Mouse (Mus musculus) heart, embryonic 11.5 days (tissue): ENCODE measurements around the gene Cactin. TPM values are rescaled to one million over a fixed set of nuclear protein-coding genes. Genes with fewer than 3 reads are reported as not detected.

Experiments
- ATAC-seq: fragments of 200-750 bp; cut with Nextera tagmentation; replicated peaks from 2 replicates; pipeline ENCODE4 v1.8.0; 2017; ENCODE audit warnings: moderate library complexity; ENCODE audit not compliant: insufficient number of reproducible peaks, low FRiP score, low TSS enrichment
- H3K27ac ChIP-seq: fragments of 300-500 bp; sonication (generic); 2 replicates; pipeline ENCODE4 v1.5.1; 2014; ENCODE audit warnings: mild to moderate bottlenecking, low read depth, low read length
- H3K27me3 ChIP-seq: fragments of 300-500 bp; sonication (generic); 2 replicates; pipeline ENCODE4 v1.6.1; 2014; ENCODE audit warnings: mild to moderate bottlenecking, low read length, mixed read lengths; ENCODE audit not compliant: control insufficient read depth, insufficient read depth
- H3K36me3 ChIP-seq: fragments of 300-500 bp; sonication (generic); 2 replicates; pipeline ENCODE4 v1.6.1; 2014; ENCODE audit warnings: mild to moderate bottlenecking, low read length, moderate library complexity, mixed read lengths; ENCODE audit not compliant: control insufficient read depth, insufficient read depth
- H3K4me1 ChIP-seq: fragments of 300-500 bp; sonication (generic); 2 replicates; pipeline ENCODE4 v1.6.1; 2014; ENCODE audit warnings: low read length; ENCODE audit not compliant: control insufficient read depth, insufficient read depth
- H3K4me2 ChIP-seq: fragments of 300-500 bp; sonication (generic); 2 replicates; pipeline ENCODE4 v1.6.1; 2014; ENCODE audit warnings: mild to moderate bottlenecking, moderate library complexity
- H3K4me3 ChIP-seq: fragments of 300-500 bp; sonication (generic); 2 replicates; pipeline ENCODE4 v1.5.1; 2014; ENCODE audit warnings: low read depth, low read length
- H3K9ac ChIP-seq: fragments of 300-500 bp; sonication (generic); 2 replicates; pipeline ENCODE4 v1.6.1; 2014; ENCODE audit warnings: mild to moderate bottlenecking, low read depth, low read length, moderate library complexity
- H3K9me3 ChIP-seq: fragments of 300-500 bp; sonication (generic); replicated peaks from 2 replicates; pipeline ENCODE4 v1.6.1; 2016; ENCODE audit warnings: low read length; ENCODE audit not compliant: control insufficient read depth
- WGBS: fragments of 180-500 bp; shearing (Covaris S2); extraction: QIAGEN DNeasy Blood & Tissue Kit; methylation state at CpG from one replicate; pipeline ENCODE4 v1.1.7; 2014; ENCODE audit not compliant: insufficient replicate concordance; 5-methylcytosine and 5-hydroxymethylcytosine counted together
- microRNA-seq: library from miRNA; unstranded; fragments of <30 nt; microRNA quantifications from one replicate; pipeline ENCODE4, GENCODE M21; 2016; ENCODE audit warnings: borderline number of aligned reads
- polyA plus RNA-seq: library from polyadenylated mRNA; unstranded; fragments of >200 nt; fragmentation: Nextera tagmentation; extraction: Ambion mirVana; gene quantifications from 2 replicates; pipeline ENCODE4 v1.2.1, GENCODE M21; 2014

Gene Cactin
- polyA plus RNA-seq, 1 experiment from 2014 or later = 20.2 TPM

GRCm38 (mm10) chr10:81365672-81366476 lies 45.0 kb downstream of the Cactin start, which contains the start of gene 4930404N11Rik:
TSS of gene 4930404N11Rik (minus strand) at chr10:81365816.
- Histone ChIP-seq H3K4me3 (peak within 1 kb of the TSS; percentile 33), H3K9me3 (no peaks in the 10 kb centered on the region), H3K9ac (peak within 1 kb of the TSS; percentile 56), H3K27ac (peak within 1 kb of the TSS; percentile 25), H3K27me3 (no peaks in the 10 kb centered on the region), H3K4me1 (peaks cover 52% of the 10 kb centered on the region), H3K4me2 (peak within 1 kb of the TSS; percentile 69), H3K36me3 (peaks cover 40% of the 10 kb centered on the region)
- 29% methylated on average over 12 of the region's 12 CpGs for WGBS
- no peak for ATAC-seq

DNA sequence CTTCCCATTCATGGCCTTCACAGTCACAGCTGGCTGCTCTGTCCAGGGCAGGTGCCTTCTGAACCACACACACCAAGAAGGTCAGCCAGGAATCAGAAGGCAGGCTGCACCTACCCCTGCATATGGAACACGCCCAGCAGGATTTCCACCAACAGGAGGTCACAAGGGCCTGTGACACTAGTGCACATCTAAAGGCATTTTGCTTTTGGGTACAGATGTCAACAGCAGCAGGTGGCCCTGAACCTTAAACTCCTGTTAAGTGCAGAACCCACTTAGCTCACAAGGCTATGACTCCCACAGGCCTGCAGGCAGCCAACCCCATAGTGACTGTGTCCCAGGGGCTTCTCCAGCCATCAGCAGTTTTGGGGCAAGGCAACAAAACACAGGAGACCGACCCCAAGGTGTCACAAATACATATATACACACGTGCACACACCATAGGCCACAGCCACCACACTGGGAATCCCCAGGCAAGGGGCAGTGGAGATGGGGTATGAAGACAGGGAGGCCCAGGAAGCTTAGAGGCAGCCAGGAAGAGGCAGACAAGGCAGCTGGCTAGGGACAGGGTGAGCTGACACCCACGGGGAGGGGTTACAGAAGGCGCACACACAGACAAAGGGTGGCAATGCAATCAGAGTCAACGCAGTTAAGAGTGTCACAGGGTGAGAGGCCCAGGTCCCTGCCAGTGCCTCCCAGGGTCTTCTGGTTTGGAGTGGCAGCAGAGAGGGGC lies 45.7 kb downstream of the Cactin start:
- peaks cover 46% of the 10 kb centered on the region for H3K4me1 ChIP-seq
- no peaks in the 10 kb centered on the region for H3K27me3 ChIP-seq
- H3K4me3 ChIP-seq = no peak overlapping the region
- no peak overlapping the region for H3K4me2 ChIP-seq
- no peak for ATAC-seq
- H3K36me3 ChIP-seq = peaks cover 45% of the 10 kb centered on the region
- H3K9me3 ChIP-seq = no peaks in the 10 kb centered on the region
- peak overlapping the region; percentile 25; the same call in 1 of the 2 replicates for H3K27ac ChIP-seq
- H3K9ac ChIP-seq = no peak overlapping the region
- WGBS = 74% methylated on average over 6 of the region's 6 CpGs

DNA sequence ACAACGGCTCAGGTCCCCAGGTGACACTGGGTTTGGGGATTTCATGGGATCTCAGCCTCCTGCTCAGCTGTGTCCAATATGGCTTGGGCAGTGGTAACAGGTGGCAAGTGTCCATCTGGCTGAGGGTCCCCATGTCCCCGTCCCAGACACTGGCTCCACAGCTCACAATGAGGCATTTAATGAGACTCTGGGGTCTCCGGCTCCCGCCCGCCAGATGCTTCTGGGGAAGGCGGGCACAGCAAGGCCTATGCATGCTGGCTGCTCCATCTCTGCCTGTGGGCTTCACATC lies 46.2 kb downstream of the Cactin start:
- H3K4me1 ChIP-seq = peaks cover 41% of the 10 kb centered on the region

GRCm38 (mm10) chr10:81375322-81375721 lies 54.4 kb downstream of the Cactin start:
- H3K36me3 ChIP-seq = peaks cover 13% of the 10 kb centered on the region
- H3K4me3 ChIP-seq = no peak overlapping the region
- H3K4me1 ChIP-seq = peaks cover 18% of the 10 kb centered on the region
- no peaks in the 10 kb centered on the region for H3K27me3 ChIP-seq
- WGBS = 92% methylated on average over 10 of the region's 10 CpGs
- H3K27ac ChIP-seq = no peak overlapping the region
- H3K9me3 ChIP-seq = no peaks in the 10 kb centered on the region
- no peak for ATAC-seq
- no peak overlapping the region for H3K4me2 ChIP-seq
- H3K9ac ChIP-seq = no peak overlapping the region

More for the DNA sequence above, 46.2 kb downstream of the Cactin start:
- Histone ChIP-seq H3K4me3 (no peak overlapping the region), H3K4me2 (no peak overlapping the region), H3K9ac (no peak overlapping the region), H3K9me3 (no peaks in the 10 kb centered on the region), H3K36me3 (peaks cover 45% of the 10 kb centered on the region), H3K27ac (no peak overlapping the region), H3K27me3 (no peaks in the 10 kb centered on the region)
- no peak for ATAC-seq
- WGBS = 93% methylated on average over 6 of the region's 6 CpGs

Small RNA genes lying within 50 kb of the gene (microRNA-seq; reads per million reads assigned to microRNA genes)
- gene Mir3057 = 11.6 reads per million, percentile 46 among the genes with 10 or more reads in this experiment

Other genes with a start within 250 kb of the Cactin start
- 0.37 and 1.0 TPM in 2 replicates for gene Creb3l3, start 222.2 kb upstream of the Cactin start, polyA plus RNA-seq
- 153 and 154 TPM in 2 replicates for gene Map2k2, start 215.2 kb upstream of the Cactin start, polyA plus RNA-seq
- gene Zbtb7a, start 185.9 kb upstream of the Cactin start, polyA plus RNA-seq = 10.6 and 10.8 TPM in 2 replicates
- 39.4 and 39.7 TPM in 2 replicates for gene Pias4, start 153.2 kb upstream of the Cactin start, polyA plus RNA-seq
- 313 and 338 TPM in 2 replicates for gene Eef2, start 144.5 kb upstream of the Cactin start, polyA plus RNA-seq
- gene Dapk3, start 138.1 kb upstream of the Cactin start, polyA plus RNA-seq = 44.1 and 47.4 TPM in 2 replicates
- gene 4930442H23Rik, start 137.3 kb upstream of the Cactin start, polyA plus RNA-seq = 0.21 TPM in 1 of 2 replicates, not detected in the other
- 2.2 and 3.6 TPM in 2 replicates for gene Nmrk2, start 119.1 kb upstream of the Cactin start, polyA plus RNA-seq
- gene Atcay, start 90.3 kb upstream of the Cactin start, polyA plus RNA-seq = 0.60 and 0.83 TPM in 2 replicates
- gene Zfr2, start 87.9 kb upstream of the Cactin start, polyA plus RNA-seq = 2.3 and 3.7 TPM in 2 replicates
- 1.0 and 1.7 TPM in 2 replicates for gene Matk, start 68.2 kb upstream of the Cactin start, polyA plus RNA-seq
- gene Mrpl54, start 54.2 kb upstream of the Cactin start, polyA plus RNA-seq = 247 and 257 TPM in 2 replicates
- 41.2 and 44.1 TPM in 2 replicates for gene Apba3, start 54.1 kb upstream of the Cactin start, polyA plus RNA-seq
- gene Tjp3, start 29.5 kb upstream of the Cactin start, polyA plus RNA-seq = 0.90 and 1.4 TPM in 2 replicates
- gene Pip5k1c, start 28.1 kb upstream of the Cactin start, polyA plus RNA-seq = 30.2 and 32.1 TPM in 2 replicates
- gene Tbxa2r, start 7.6 kb downstream of the Cactin start, polyA plus RNA-seq = 10.9 and 11.2 TPM in 2 replicates
- not detected in 2 replicates for gene Gipc3, start 22.2 kb downstream of the Cactin start, polyA plus RNA-seq
- gene Hmg20b, start 29.4 kb downstream of the Cactin start, polyA plus RNA-seq = 102 and 107 TPM in 2 replicates
- 4.6 and 4.7 TPM in 2 replicates for gene Mfsd12, start 36.4 kb downstream of the Cactin start, polyA plus RNA-seq
- 0.23 and 0.67 TPM in 2 replicates for gene 4930404N11Rik, start 44.7 kb downstream of the Cactin start, polyA plus RNA-seq
- 66.1 and 70.0 TPM in 2 replicates for gene Fzr1, start 57.4 kb downstream of the Cactin start, polyA plus RNA-seq
- gene Dohh, start 63.3 kb downstream of the Cactin start, polyA plus RNA-seq = 47.5 and 61.4 TPM in 2 replicates
- 1.4 and 2.9 TPM in 2 replicates for gene Gm48551, start 63.4 kb downstream of the Cactin start, polyA plus RNA-seq
- 0.55 and 1.2 TPM in 2 replicates for gene Gm48552, start 67.9 kb downstream of the Cactin start, polyA plus RNA-seq
- gene Smim24, start 71.9 kb downstream of the Cactin start, polyA plus RNA-seq = 4.2 and 5.8 TPM in 2 replicates
- 28.1 and 29.8 TPM in 2 replicates for gene Nfic, start 134.5 kb downstream of the Cactin start, polyA plus RNA-seq
- 0.19 and 0.31 TPM in 2 replicates for gene Celf5, start 161.6 kb downstream of the Cactin start, polyA plus RNA-seq
- 40.9 and 49.0 TPM in 2 replicates for gene Ncln, start 175.3 kb downstream of the Cactin start, polyA plus RNA-seq
- gene S1pr4, start 179.0 kb downstream of the Cactin start, polyA plus RNA-seq = 0.56 and 0.79 TPM in 2 replicates
- gene Gna15, start 203.1 kb downstream of the Cactin start, polyA plus RNA-seq = 2.5 and 3.4 TPM in 2 replicates
- 55.5 and 58.8 TPM in 2 replicates for gene Gna11, start 224.1 kb downstream of the Cactin start, polyA plus RNA-seq
- gene Aes, start 238.4 kb downstream of the Cactin start, polyA plus RNA-seq = 330 and 481 TPM in 2 replicates